Mouse (Mus musculus) G1E (cell line): Measurements from ENCODE around the gene Nms.

Experiments used
- CTCF ChIP-seq: IDR thresholded peaks from 2 replicates; pipeline ENCODE4 v1.5.1; 2012; ENCODE audit warnings: low read depth, low read length, inconsistent platforms, mixed read lengths
- GATA1 ChIP-seq: IDR thresholded peaks from 2 replicates; pipeline ENCODE4 v1.6.1; 2012; ENCODE audit warnings: borderline replicate concordance, low read length, inconsistent platforms, mixed read lengths

GRCm38 (mm10) chr1:38938849-38939248 lies at the start of gene Nms:
- TF ChIP-seq CTCF = no peak
- no peak for TF ChIP-seq GATA1
